16 mouse cellular contexts compared by ENCODE assay signal in genomic region chr1:23200460-23200859, GRCm38 (mm10).
DNase-seq lines count a peak whose midpoint lies in the region; ATAC-seq and TF ChIP-seq lines count a peak whose summit lies in the region.
"Had no signal": no experiment of that assay in that cellular context is flagged by ENCODE, and none has a peak within 500 bp of the region (broad histone marks: within the 10 kb centered on the region; RNA-seq: fewer than 3 reads in every experiment).

No protein-coding gene starts in this region.

- 13% methylated on average over 4 of the region's 4 CpGs for WGBS in lung, embryonic 14.5 days
- WGBS in liver, postnatal 0 days (ENCODE audit: insufficient replicate concordance): 29% methylated on average over 4 of the region's 4 CpGs

- peak overlapping the region; percentile 57 for H3K27ac ChIP-seq in testis, adult 2 months (ENCODE audit: control insufficient read depth, insufficient read depth, low read depth, low read length)
- peak overlapping the region; percentile 52; the same call in 1 of the 2 replicates for H3K27ac ChIP-seq in lung, embryonic 14.5 days (ENCODE audit: low read depth)
- no peak overlapping the region for H3K27ac ChIP-seq in liver, postnatal 0 days (ENCODE audit: low read depth)
- H3K27ac ChIP-seq: hindbrain, embryonic 13.5 days had no signal

- no peak overlapping the region for H3K9ac ChIP-seq in lung, embryonic 14.5 days
- H3K9ac ChIP-seq in liver, postnatal 0 days (replicated peaks): no peak overlapping the region
- H3K9ac ChIP-seq: hindbrain, embryonic 13.5 days had no signal

- TF ChIP-seq CTCF in testis, adult 2 months (IDR thresholded peaks at IDR 0.05; ENCODE audit: control insufficient read depth, insufficient read depth, insufficient replicate concordance, low read depth, low read length): no peak
- no peak for TF ChIP-seq CTCF in lung, embryonic 14.5 days (IDR thresholded peaks at IDR 0.05; ENCODE audit: low read depth)
- no peak for TF ChIP-seq CTCF in liver, postnatal 0 days (IDR thresholded peaks at IDR 0.05; ENCODE audit: low read depth)

- H3K4me3 ChIP-seq in testis, adult 2 months (ENCODE audit: control insufficient read depth, low read depth, low read length): no peak overlapping the region
- no peak overlapping the region for H3K4me3 ChIP-seq in lung, embryonic 14.5 days (ENCODE audit: low read depth, low read length)
- no peak overlapping the region for H3K4me3 ChIP-seq in liver, postnatal 0 days (ENCODE audit: low read depth, low read length)
- H3K4me3 ChIP-seq: hindbrain, embryonic 13.5 days had no signal

- DNase-seq in heart, adult 18-20 months: peak; percentile 20 to 63
- DNase-seq in heart, postnatal 4 days: no peak
- DNase-seq in testis, postnatal 10 days (ENCODE audit: low spot score): no peak
- DNase-seq in lung, embryonic 14.5 days: peak; percentile 56
- DNase-seq in c-Kit-positive CD71-positive TER-119-positive erythroid progenitor cells, embryonic 14.5 days (ENCODE audit: low spot score): no peak
- no peak for DNase-seq in cerebellum, postnatal 14 days
- DNase-seq in liver, postnatal 0 days: no peak
- DNase-seq: B cell, adult 2 months; cerebellum, adult 8-10 months; layer of hippocampus, postnatal 36 days; left cerebral cortex, postnatal 4 days had no signal

- no peak overlapping the region for H3K4me2 ChIP-seq in lung, embryonic 14.5 days
- no peak overlapping the region for H3K4me2 ChIP-seq in liver, postnatal 0 days (ENCODE audit: low read depth, low read length)
- H3K4me2 ChIP-seq: hindbrain, embryonic 13.5 days; liver, embryonic 11.5 days had no signal

- ATAC-seq in lung, embryonic 14.5 days (ENCODE audit: insufficient read depth): peak; percentile 11; the same call in 1 of the 2 replicates
- no peak for ATAC-seq in liver, postnatal 0 days
- ATAC-seq: forebrain, embryonic 14.5 days; Patski had no signal

- no peak for TF ChIP-seq EP300 in liver, postnatal 0 days (IDR thresholded peaks at IDR 0.05; ENCODE audit: low read depth)

- TF ChIP-seq POLR2A in testis, adult 2 months (IDR thresholded peaks at IDR 0.05; ENCODE audit: control insufficient read depth, low read depth, low read length): no peak

- no peaks in the 10 kb centered on the region for H3K36me3 ChIP-seq in testis, adult 2 months (ENCODE audit: control insufficient read depth, insufficient read depth, low read length)
- no peaks in the 10 kb centered on the region for H3K36me3 ChIP-seq in lung, embryonic 14.5 days (ENCODE audit: insufficient read depth)
- no peaks in the 10 kb centered on the region for H3K36me3 ChIP-seq in liver, postnatal 0 days (replicated peaks; ENCODE audit: insufficient read depth, low read length)
- H3K36me3 ChIP-seq: hindbrain, embryonic 13.5 days had no signal

- H3K4me1 ChIP-seq in testis, adult 2 months (ENCODE audit: control insufficient read depth, insufficient read depth, low read length): no peaks in the 10 kb centered on the region
- H3K4me1 ChIP-seq in lung, embryonic 14.5 days (ENCODE audit: insufficient read depth): peaks cover 21% of the 10 kb centered on the region
- H3K4me1 ChIP-seq in liver, postnatal 0 days (ENCODE audit: insufficient read depth): no peaks in the 10 kb centered on the region
- H3K4me1 ChIP-seq: hindbrain, embryonic 13.5 days had no signal

- H3K27me3 ChIP-seq in testis, adult 2 months (ENCODE audit: control insufficient read depth, insufficient read depth, low read length): no peaks in the 10 kb centered on the region
- no peaks in the 10 kb centered on the region for H3K27me3 ChIP-seq in lung, embryonic 14.5 days (ENCODE audit: insufficient read depth, low read length)
- no peaks in the 10 kb centered on the region for H3K27me3 ChIP-seq in liver, postnatal 0 days (ENCODE audit: insufficient read depth, low read length)
- H3K27me3 ChIP-seq: hindbrain, embryonic 13.5 days; Patski had no signal

- no peaks in the 10 kb centered on the region for H3K9me3 ChIP-seq in lung, embryonic 14.5 days (ENCODE audit: low read depth, low read length)
- H3K9me3 ChIP-seq in liver, postnatal 0 days (ENCODE audit: low read length): no peaks in the 10 kb centered on the region
- H3K9me3 ChIP-seq: hindbrain, embryonic 13.5 days had no signal

Comparison
In these comparisons a context has a peak if more than half of its experiments do, and no peak if none do; other contexts are left out.
1. DNase-seq: peak in heart, adult 18-20 months (2 of 2) and lung, embryonic 14.5 days (single experiment); none in heart, postnatal 4 days (single experiment), testis, postnatal 10 days (single experiment), c-Kit-positive CD71-positive TER-119-positive erythroid progenitor cells, embryonic 14.5 days (single experiment), cerebellum, postnatal 14 days (0 of 2) and liver, postnatal 0 days (single experiment).